17 mouse cellular contexts compared by ENCODE assay signal in the genomic region with DNA sequence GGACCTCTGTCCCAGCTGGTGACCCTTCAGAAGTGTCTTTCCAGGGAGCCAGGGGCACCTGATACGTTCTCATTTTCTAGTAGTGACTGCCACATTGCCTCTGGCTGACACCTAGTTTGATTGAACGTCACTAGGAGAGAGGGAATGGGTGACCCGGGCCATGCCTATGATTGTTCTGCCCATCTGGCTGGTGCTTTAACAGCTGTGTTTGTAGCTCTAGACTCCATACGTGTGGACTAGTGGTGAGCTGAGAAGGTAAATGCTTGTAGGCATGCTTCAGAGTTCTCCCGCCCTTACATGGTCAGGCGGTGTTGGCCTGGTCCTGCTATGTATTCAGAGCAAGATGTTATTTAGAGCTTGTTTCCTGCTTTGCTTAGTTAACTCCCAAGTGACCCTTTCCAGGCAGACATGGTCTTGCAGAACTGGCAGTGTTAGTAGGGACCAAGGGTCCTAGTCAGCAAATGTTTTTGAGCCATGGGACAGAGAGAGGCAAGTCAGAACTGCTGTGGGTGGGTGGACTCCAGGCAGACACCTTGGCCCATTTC. TPM values are rescaled to one million over a fixed set of nuclear protein-coding genes. Genes with fewer than 3 reads are reported as not detected.
A peak's percentile ranks its signal among the peaks of the same experiment; 100 is the strongest.
DNase-seq lines count a peak whose midpoint lies in the region; ATAC-seq and TF ChIP-seq lines count a peak whose summit lies in the region.
"Had no signal": no experiment of that assay in that cellular context is flagged by ENCODE, and none has a peak within 500 bp of the region (broad histone marks: within the 10 kb centered on the region; RNA-seq: fewer than 3 reads in every experiment).

No protein-coding gene starts in this region.

- peak overlapping the region; percentile 81 for H3K27ac ChIP-seq in heart, embryonic 10.5 days
- no peak overlapping the region; the same call in 1 of the 2 replicates for H3K27ac ChIP-seq in lung, embryonic 16.5 days (ENCODE audit: low read length)
- peak overlapping the region; percentile 70 for H3K27ac ChIP-seq in heart, embryonic 13.5 days (replicated peaks)
- no peak overlapping the region for H3K27ac ChIP-seq in intestine, postnatal 0 days (ENCODE audit: low read depth, low read length)
- H3K27ac ChIP-seq: embryonic facial prominence, embryonic 10.5 days; left cerebral cortex, adult 2 months; limb, embryonic 15.5 days; midbrain, embryonic 10.5 days had no signal

- no peak for DNase-seq in heart, embryonic 10.5 days (ENCODE audit: low spot score)
- DNase-seq in heart, adult 8-10 months (ENCODE audit: low spot score): no peak
- no peak for DNase-seq in lung, postnatal 4 days
- no peak for DNase-seq in adrenal gland, postnatal 36 days
- DNase-seq in thymus, postnatal 14 days: no peak
- DNase-seq: forebrain, postnatal 0 days; lung, adult 18-20 months; thymus, postnatal 36 days had no signal

- 0 out of 2 replicates have a peak overlapping the region, but pooled peaks have one; percentile 37 for H3K9ac ChIP-seq in lung, embryonic 16.5 days (ENCODE audit: low read length)
- peak overlapping the region; percentile 100 for H3K9ac ChIP-seq in heart, embryonic 13.5 days
- no peak overlapping the region for H3K9ac ChIP-seq in intestine, postnatal 0 days (ENCODE audit: low read depth, low read length)
- H3K9ac ChIP-seq: forebrain, postnatal 0 days; limb, embryonic 15.5 days had no signal

- H3K9me3 ChIP-seq in heart, embryonic 10.5 days: no peaks in the 10 kb centered on the region
- H3K9me3 ChIP-seq in lung, embryonic 16.5 days (ENCODE audit: control insufficient read depth, low read length): no peaks in the 10 kb centered on the region
- no peaks in the 10 kb centered on the region for H3K9me3 ChIP-seq in heart, embryonic 13.5 days
- H3K9me3 ChIP-seq in intestine, postnatal 0 days (ENCODE audit: control insufficient read depth): no peaks in the 10 kb centered on the region
- H3K9me3 ChIP-seq: embryonic facial prominence, embryonic 10.5 days; limb, embryonic 15.5 days; midbrain, embryonic 10.5 days had no signal

- H3K4me1 ChIP-seq in heart, embryonic 10.5 days: peaks cover 85% of the 10 kb centered on the region
- peaks cover 56% of the 10 kb centered on the region for H3K4me1 ChIP-seq in lung, embryonic 16.5 days (replicated peaks; ENCODE audit: control insufficient read depth, insufficient read depth, low read length)
- peaks cover 84% of the 10 kb centered on the region for H3K4me1 ChIP-seq in heart, embryonic 13.5 days
- H3K4me1 ChIP-seq in intestine, postnatal 0 days (replicated peaks; ENCODE audit: control insufficient read depth, insufficient read depth, low read length): peaks cover 12% of the 10 kb centered on the region

- 60% methylated on average over 6 of the region's 6 CpGs for WGBS in heart, embryonic 10.5 days
- 49% methylated on average over 6 of the region's 6 CpGs for WGBS in lung, embryonic 16.5 days
- WGBS in heart, embryonic 13.5 days: 45% methylated on average over 6 of the region's 6 CpGs
- 51% methylated on average over 6 of the region's 6 CpGs for WGBS in intestine, postnatal 0 days

- H3K4me2 ChIP-seq in lung, embryonic 16.5 days (ENCODE audit: low read depth, low read length): no peak overlapping the region
- peak overlapping the region; percentile 80 for H3K4me2 ChIP-seq in heart, embryonic 13.5 days
- H3K4me2 ChIP-seq in intestine, postnatal 0 days (replicated peaks; ENCODE audit: low read depth): 0 out of 2 replicates have a peak overlapping the region, but pooled peaks have one; percentile 14
- H3K4me2 ChIP-seq: limb, embryonic 15.5 days had no signal

- no peak for ATAC-seq in lung, embryonic 16.5 days (ENCODE audit: low read depth)
- no peak for ATAC-seq in heart, embryonic 13.5 days (ENCODE audit: extremely low read depth, insufficient number of reproducible peaks, low FRiP score, low TSS enrichment)
- no peak for ATAC-seq in intestine, postnatal 0 days
- ATAC-seq: forebrain, postnatal 0 days; hindbrain, embryonic 16.5 days had no signal

- no peak for TF ChIP-seq CTCF in intestine, postnatal 0 days (IDR thresholded peaks at IDR 0.05; ENCODE audit: low read depth)

- H3K27me3 ChIP-seq in heart, embryonic 10.5 days (ENCODE audit: insufficient read depth, poor library complexity, severe bottlenecking): no peaks in the 10 kb centered on the region
- H3K27me3 ChIP-seq in lung, embryonic 16.5 days (ENCODE audit: control insufficient read depth, insufficient read depth, low read depth, low read length): no peaks in the 10 kb centered on the region
- H3K27me3 ChIP-seq in heart, embryonic 13.5 days (replicated peaks): no peaks in the 10 kb centered on the region
- H3K27me3 ChIP-seq in intestine, postnatal 0 days (replicated peaks; ENCODE audit: control insufficient read depth, insufficient read depth, low read length): no peaks in the 10 kb centered on the region
- H3K27me3 ChIP-seq: limb, embryonic 15.5 days had no signal

- H3K4me3 ChIP-seq in heart, embryonic 10.5 days: peak overlapping the region; percentile 15; the same call in 1 of the 2 replicates
- no peak overlapping the region for H3K4me3 ChIP-seq in lung, embryonic 16.5 days (ENCODE audit: low read length)
- no peak overlapping the region for H3K4me3 ChIP-seq in heart, embryonic 13.5 days
- H3K4me3 ChIP-seq in intestine, postnatal 0 days (ENCODE audit: low read depth, low read length): no peak overlapping the region
- H3K4me3 ChIP-seq: embryonic facial prominence, embryonic 10.5 days; left cerebral cortex, adult 2 months; limb, embryonic 15.5 days; midbrain, embryonic 10.5 days; myocyte had no signal

- H3K36me3 ChIP-seq in heart, embryonic 10.5 days: no peaks in the 10 kb centered on the region
- no peaks in the 10 kb centered on the region for H3K36me3 ChIP-seq in lung, embryonic 16.5 days (ENCODE audit: control insufficient read depth, insufficient read depth, low read length)
- 0 out of 2 replicates have a peak, but pooled peaks cover 4% of the 10 kb centered on the region for H3K36me3 ChIP-seq in heart, embryonic 13.5 days
- no peaks in the 10 kb centered on the region for H3K36me3 ChIP-seq in intestine, postnatal 0 days (ENCODE audit: control insufficient read depth, insufficient read depth)
- H3K36me3 ChIP-seq: embryonic facial prominence, embryonic 10.5 days; limb, embryonic 15.5 days; midbrain, embryonic 10.5 days had no signal

RNA-seq across cellular contexts. Expression of a gene that starts 3.9 kb away (rescaled TPM):
- 46.9 and 60.9 TPM in 2 replicates for polyA plus RNA-seq in heart, embryonic 10.5 days (2016; fragmentation: Nextera tagmentation; extraction: Ambion mirVana)
- total RNA-seq in heart, adult 8-10 months (2022): 100 to 1,000 TPM; 291 to 307 (median 299) TPM
- polyA plus RNA-seq in lung, embryonic 16.5 days (2015; fragmentation: Nextera tagmentation; extraction: Ambion mirVana): 26.8 and 28.8 TPM in 2 replicates
- polyA plus RNA-seq in heart, embryonic 13.5 days (2015; fragmentation: Nextera tagmentation; extraction: Ambion mirVana): 58.4 and 58.5 TPM in 2 replicates
- 29.1 and 32.9 TPM in 2 replicates for polyA plus RNA-seq in intestine, postnatal 0 days (2015; fragmentation: Nextera tagmentation; extraction: Ambion mirVana)
- total RNA-seq in adrenal gland, postnatal 36 days (2021): 10 to 100 TPM; 84.4 to 85.9 TPM

Comparison
In these comparisons a context has a peak if more than half of its experiments do, and no peak if none do; other contexts are left out.
1. H3K27ac ChIP-seq: peak in heart, embryonic 10.5 days (single experiment) and heart, embryonic 13.5 days (single experiment); none in lung, embryonic 16.5 days (single experiment) and intestine, postnatal 0 days (single experiment).